Comparison of ENCODE assay signal across 31 mouse cellular contexts in genomic region chr4:136713431-136713830, GRCm38 (mm10).
DNase-seq lines count a peak whose midpoint lies in the region; ATAC-seq and TF ChIP-seq lines count a peak whose summit lies in the region.
"Had no signal": no experiment of that assay in that cellular context is flagged by ENCODE, and none has a peak within 500 bp of the region (broad histone marks: within the 10 kb centered on the region; RNA-seq: fewer than 3 reads in every experiment).

No protein-coding gene starts in this region.

- H3K79me2 ChIP-seq in C2C12 (ENCODE audit: control insufficient read depth, insufficient read depth), result no peaks in the 10 kb centered on the region

- intact Hi-C loops in heart, postnatal 10 days (cut with DNase I), result no loop called here

- no peak overlapping the region for H3K9ac ChIP-seq in liver, embryonic 12.5 days
- H3K9ac ChIP-seq: embryonic facial prominence, embryonic 13.5 days; forebrain, embryonic 15.5 days; heart, embryonic 13.5 days; limb, embryonic 15.5 days; liver, embryonic 14.5 days; midbrain, embryonic 12.5 days; neural tube, embryonic 13.5 days; stomach, embryonic 15.5 days had no signal

- 85% methylated on average over 3 of the region's 3 CpGs for WGBS in lung, adult 2 months
- WGBS in liver, embryonic 12.5 days (ENCODE audit: insufficient replicate concordance), result 48% methylated on average over 3 of the region's 3 CpGs

- no peak overlapping the region for H3K27ac ChIP-seq in liver, embryonic 12.5 days
- H3K27ac ChIP-seq: embryonic facial prominence, embryonic 13.5 days; forebrain, embryonic 10.5 days; forebrain, embryonic 15.5 days; gastrocnemius, adult 2 months; heart, embryonic 13.5 days; hindbrain, embryonic 10.5 days; layer of hippocampus, adult 2 months; limb, embryonic 10.5 days; limb, embryonic 15.5 days; liver, embryonic 14.5 days; midbrain, embryonic 12.5 days; neural tube, embryonic 13.5 days; stomach, embryonic 15.5 days had no signal

- TF ChIP-seq CTCF in C2C12 (IDR thresholded peaks at IDR 0.05; ENCODE audit: control insufficient read depth, insufficient read depth, insufficient read length), result no peak
- no peak for TF ChIP-seq CTCF in lung, adult 2 months (IDR thresholded peaks at IDR 0.05; ENCODE audit: insufficient read depth, low read length)

- H3K4me1 ChIP-seq in lung, adult 2 months (ENCODE audit: control insufficient read depth, insufficient read depth, low read length), result no peaks in the 10 kb centered on the region
- peaks cover 14% of the 10 kb centered on the region for H3K4me1 ChIP-seq in liver, embryonic 12.5 days

- H3K36me3 ChIP-seq in C2C12 (ENCODE audit: control insufficient read depth, insufficient read depth), result no peaks in the 10 kb centered on the region
- no peaks in the 10 kb centered on the region for H3K36me3 ChIP-seq in liver, embryonic 12.5 days
- H3K36me3 ChIP-seq: embryonic facial prominence, embryonic 13.5 days; forebrain, embryonic 15.5 days; heart, embryonic 13.5 days; limb, embryonic 10.5 days; limb, embryonic 15.5 days; neural tube, embryonic 13.5 days; stomach, embryonic 15.5 days had no signal

- peak; percentile 10 to 14 for DNase-seq in thymus, postnatal 10 days (ENCODE audit: low spot score in 2 of 2)
- no peak for DNase-seq in T-cell, adult 2 months (ENCODE audit: low spot score)
- DNase-seq in heart, postnatal 10 days, result no peak
- DNase-seq in lung, adult 2 months, result no peak
- DNase-seq: adrenal gland, postnatal 25 days; cerebellum, adult 11-12 months; cerebellum, adult 9-11 months; gastrocnemius, adult 2 months; gastrocnemius, postnatal 36 days; heart, postnatal 14 days; kidney, adult 18-20 months; kidney, postnatal 36 days; lung, postnatal 36 days; right cerebral cortex, postnatal 14 days had no signal

- H3ac ChIP-seq in C2C12 (ENCODE audit: control insufficient read depth, insufficient read length, low read depth), result no peak overlapping the region

- ATAC-seq in granulocyte monocyte progenitor cell, adult 5-6 weeks (replicated peaks; ENCODE audit: poor library complexity, severe bottlenecking), result 0 out of 2 replicates have a peak, but pooled peaks have one; percentile 32
- no peak for ATAC-seq in liver, embryonic 12.5 days
- ATAC-seq: forebrain, embryonic 15.5 days; hindbrain, embryonic 16.5 days had no signal

- no peak overlapping the region for H3K4me2 ChIP-seq in liver, embryonic 12.5 days
- H3K4me2 ChIP-seq: embryonic facial prominence, embryonic 13.5 days; forebrain, embryonic 15.5 days; heart, embryonic 13.5 days; limb, embryonic 15.5 days; midbrain, embryonic 12.5 days; neural tube, embryonic 13.5 days; stomach, embryonic 15.5 days had no signal

- no peaks in the 10 kb centered on the region for H3K79me3 ChIP-seq in C2C12 (ENCODE audit: low read depth)

- H3K4me3 ChIP-seq in C2C12 (ENCODE audit: insufficient read depth, poor library complexity, severe bottlenecking), result no peak overlapping the region
- H3K4me3 ChIP-seq in lung, adult 2 months (replicated peaks; ENCODE audit: extremely low read depth, low read depth, low read length), result no peak overlapping the region
- no peak overlapping the region for H3K4me3 ChIP-seq in liver, embryonic 12.5 days
- H3K4me3 ChIP-seq: embryonic facial prominence, embryonic 13.5 days; forebrain, embryonic 10.5 days; forebrain, embryonic 15.5 days; gastrocnemius, adult 2 months; heart, embryonic 13.5 days; hindbrain, embryonic 10.5 days; layer of hippocampus, adult 2 months; limb, embryonic 10.5 days; limb, embryonic 15.5 days; megakaryocyte, embryonic 14.5 days; midbrain, embryonic 12.5 days; neural tube, embryonic 13.5 days; stomach, embryonic 15.5 days had no signal

- H3K27me3 ChIP-seq in C2C12 (ENCODE audit: control insufficient read depth, insufficient read depth, insufficient read length), result no peaks in the 10 kb centered on the region
- H3K27me3 ChIP-seq in liver, embryonic 12.5 days (replicated peaks), result no peaks in the 10 kb centered on the region
- H3K27me3 ChIP-seq: embryonic facial prominence, embryonic 13.5 days; forebrain, embryonic 15.5 days; limb, embryonic 15.5 days; midbrain, embryonic 12.5 days; neural tube, embryonic 13.5 days; stomach, embryonic 15.5 days had no signal

- no peak for TF ChIP-seq POLR2A in lung, adult 2 months (IDR thresholded peaks at IDR 0.05; ENCODE audit: borderline replicate concordance, extremely low read depth, low read depth, low read length)

- no peaks in the 10 kb centered on the region for H3K9me3 ChIP-seq in liver, embryonic 12.5 days (replicated peaks)
- H3K9me3 ChIP-seq: embryonic facial prominence, embryonic 13.5 days; forebrain, embryonic 10.5 days; forebrain, embryonic 15.5 days; heart, embryonic 13.5 days; hindbrain, embryonic 10.5 days; limb, embryonic 10.5 days; limb, embryonic 15.5 days; midbrain, embryonic 12.5 days; neural tube, embryonic 13.5 days; stomach, embryonic 15.5 days had no signal

TF ChIP-seq in C2C12, 6 proteins besides CTCF, POLR2A, EP300 and RAD21:
- TF ChIP-seq FOSL1 (IDR thresholded peaks at IDR 0.05; ENCODE audit: insufficient read depth, low read length, poor library complexity, severe bottlenecking) (no peak), MYOG (IDR thresholded peaks at IDR 0.05; ENCODE audit: control insufficient read depth, extremely low read depth, insufficient read length) (no peak), MYOD1 (IDR thresholded peaks at IDR 0.05; ENCODE audit: control insufficient read depth, insufficient read length, low read depth) (peak; percentile 34)
TF ChIP-seq in C2C12: peak in this region for 1.

Comparison
In these comparisons a context has a peak if more than half of its experiments do, and no peak if none do; other contexts are left out.
1. DNase-seq: peak in thymus, postnatal 10 days (2 of 2); none in T-cell, adult 2 months (single experiment), heart, postnatal 10 days (0 of 2) and lung, adult 2 months (single experiment).